Mouse (Mus musculus) brain, embryonic 14.5 days (tissue): ENCODE data around the gene Mtmr10.

Experiments used
- CTCF ChIP-seq: fragments of 200-500 bp; IDR thresholded peaks from 2 replicates; pipeline ENCODE4 v1.5.1; 2012; ENCODE audit warnings: inconsistent platforms, mild to moderate bottlenecking, moderate library complexity, borderline replicate concordance; ENCODE audit not compliant: insufficient read depth, insufficient read length; ENCODE audit errors: extremely low read depth
- POLR2A ChIP-seq: fragments of 200-500 bp; IDR thresholded peaks from 2 replicates; pipeline ENCODE4 v1.6.1; 2012; ENCODE audit warnings: mild to moderate bottlenecking, inconsistent platforms, borderline replicate concordance; ENCODE audit not compliant: poor library complexity, insufficient read depth, insufficient read length, severe bottlenecking; ENCODE audit errors: extremely low read depth

DNA sequence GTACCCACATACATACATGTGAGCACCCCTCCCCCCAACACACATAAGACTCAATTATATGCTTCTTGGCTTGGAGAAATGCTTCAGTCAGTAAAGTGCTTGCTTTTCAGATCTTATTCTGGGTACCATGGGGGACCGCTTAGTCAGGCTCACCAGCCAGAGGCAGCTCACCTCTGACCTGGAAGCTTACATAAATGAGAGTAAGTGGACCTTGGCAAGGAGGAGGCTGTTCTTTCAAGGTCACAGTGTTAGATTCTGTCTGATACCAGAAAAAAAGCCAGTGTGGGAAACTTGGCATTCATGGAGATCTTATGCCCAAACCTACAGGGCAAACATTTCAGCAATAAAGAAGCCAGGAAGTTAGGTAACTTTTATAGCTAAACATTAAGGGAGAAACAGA is 60.4 kb downstream of the Mtmr10 start:
- TF ChIP-seq CTCF (no peak), POLR2A (no peak)
